Mouse (Mus musculus) 3T3-L1 (cell line): ENCODE measurements around the gene Slco4c1.

Experiments
- DNase-seq: peaks from one replicate; pipeline ENCODE4 v3.0.0-alpha.2; 2015; ENCODE audit warnings: low read depth, low spot score

Slco4c1 gene

DNA sequence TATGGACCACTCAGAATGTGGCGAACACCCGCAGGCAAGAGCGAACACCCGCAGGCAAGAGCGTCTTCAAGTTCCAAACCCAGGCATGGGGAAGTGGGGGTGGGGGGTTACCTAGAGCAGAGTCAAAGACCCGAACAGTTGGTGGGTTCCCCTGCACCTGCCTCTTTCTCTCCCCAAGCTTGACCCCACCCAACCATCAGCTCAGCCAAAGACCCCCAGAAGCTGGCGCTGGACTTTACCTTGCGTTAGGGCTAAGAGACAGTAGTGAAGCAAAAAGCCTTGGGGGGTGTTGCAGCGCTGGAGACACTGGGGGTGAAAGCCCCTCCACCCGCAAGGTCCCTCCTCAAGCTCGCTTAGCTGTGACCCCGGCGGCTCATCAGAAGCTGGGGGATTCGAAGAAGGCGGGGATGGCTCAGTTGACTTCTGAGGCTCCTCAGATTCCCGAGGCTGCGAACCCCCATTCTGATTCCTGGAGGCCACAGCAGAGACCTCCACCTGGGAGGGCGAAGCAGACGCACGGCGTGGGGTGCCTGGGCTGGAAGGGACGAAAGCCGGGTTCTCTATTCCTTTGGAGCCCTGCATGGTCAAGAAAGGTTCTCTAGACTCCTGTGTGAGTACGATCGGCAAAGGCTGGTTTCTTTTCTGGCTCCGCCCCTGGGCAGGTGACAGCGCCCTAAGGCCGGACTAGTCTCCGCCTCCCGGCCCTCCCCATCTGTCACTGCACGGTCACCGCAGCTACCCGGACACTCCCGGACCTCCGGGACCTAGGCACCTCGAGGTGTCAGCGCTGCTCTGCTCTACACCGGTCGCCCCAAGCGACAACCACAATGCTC lies at the start of gene Slco4c1:
Gene Slco4c1 (minus strand): TSS at position 644 of the 833 bp plus-strand sequence.
- no peak for DNase-seq

DNA sequence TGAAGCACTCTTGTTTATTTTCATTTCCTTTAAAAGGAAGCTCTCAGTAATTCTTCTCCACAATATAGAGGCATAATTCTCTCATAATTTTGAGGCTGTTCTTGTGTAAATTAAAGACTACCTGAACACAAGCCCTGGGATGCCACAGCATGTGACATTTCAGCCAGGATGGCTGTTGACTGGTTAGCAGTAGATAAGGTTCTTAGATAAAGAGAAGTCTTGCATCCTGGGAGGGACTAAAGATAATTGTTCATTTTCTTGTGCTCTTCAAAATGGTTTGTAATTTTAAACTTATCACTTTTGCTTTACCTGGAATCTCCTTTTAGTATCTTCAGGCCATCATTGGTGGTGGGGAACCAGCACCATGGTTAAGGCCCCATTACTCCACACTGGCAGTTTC lies 45.4 kb upstream of the Slco4c1 start:
- no peak for DNase-seq

DNA sequence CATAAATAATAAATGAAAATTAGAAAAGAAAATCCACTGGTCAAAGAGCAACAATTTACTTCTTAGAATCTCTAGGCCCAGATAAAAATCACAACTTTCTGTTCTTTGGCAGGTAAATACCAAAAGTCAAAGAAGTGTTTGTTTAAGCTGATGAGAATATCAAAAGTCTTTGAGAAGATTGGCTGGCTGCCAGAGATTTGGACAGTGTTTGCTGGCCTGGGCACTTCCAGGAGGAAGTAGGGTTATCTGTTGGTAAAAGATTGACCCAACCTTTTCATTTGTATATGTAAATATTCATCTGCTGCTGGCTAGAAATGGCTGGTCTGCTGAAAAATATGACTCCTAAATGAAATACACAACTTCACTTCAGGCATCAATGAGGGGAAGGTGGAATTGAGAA lies 11.8 kb upstream of the Slco4c1 start:
- DNase-seq: no peak

DNA sequence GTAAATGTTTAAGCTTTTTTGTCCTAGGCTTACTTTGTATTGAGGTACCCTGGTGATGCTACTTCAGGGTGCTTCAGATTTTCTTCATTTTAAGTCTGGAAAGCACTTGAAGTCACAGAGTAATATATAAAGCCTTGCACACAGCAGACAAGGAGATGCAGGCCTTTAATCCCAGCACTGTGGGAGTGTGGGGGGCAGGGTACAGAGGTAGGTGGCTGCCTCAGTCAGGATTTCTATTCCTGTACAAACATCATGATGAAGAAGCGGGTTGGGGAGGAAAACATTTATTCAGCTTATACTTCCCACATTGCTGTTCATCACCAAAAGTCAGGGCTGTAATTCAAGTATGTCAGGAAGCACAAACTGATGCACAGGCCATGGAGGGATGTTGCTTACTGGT lies 6.6 kb upstream of the Slco4c1 start:
- no peak for DNase-seq

DNA sequence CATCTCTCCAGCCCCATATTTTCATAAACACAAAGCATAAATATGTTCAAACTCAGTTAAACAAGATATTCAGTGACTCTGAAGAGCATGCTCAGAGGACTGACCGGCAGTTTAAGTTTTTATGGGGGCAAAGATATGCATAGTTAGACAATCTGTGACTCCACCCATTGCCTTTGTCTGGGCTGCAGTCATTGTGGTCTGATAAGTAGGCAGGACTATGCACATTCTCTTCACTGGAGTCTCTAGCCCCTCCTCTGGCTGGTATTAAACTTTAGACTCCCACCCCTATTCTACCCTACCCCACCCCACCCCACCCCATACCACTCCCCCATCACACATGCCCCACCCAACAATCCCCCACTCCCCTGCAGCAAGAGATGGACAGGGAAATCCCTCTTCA lies 4.1 kb upstream of the Slco4c1 start:
- no peak for DNase-seq

DNA sequence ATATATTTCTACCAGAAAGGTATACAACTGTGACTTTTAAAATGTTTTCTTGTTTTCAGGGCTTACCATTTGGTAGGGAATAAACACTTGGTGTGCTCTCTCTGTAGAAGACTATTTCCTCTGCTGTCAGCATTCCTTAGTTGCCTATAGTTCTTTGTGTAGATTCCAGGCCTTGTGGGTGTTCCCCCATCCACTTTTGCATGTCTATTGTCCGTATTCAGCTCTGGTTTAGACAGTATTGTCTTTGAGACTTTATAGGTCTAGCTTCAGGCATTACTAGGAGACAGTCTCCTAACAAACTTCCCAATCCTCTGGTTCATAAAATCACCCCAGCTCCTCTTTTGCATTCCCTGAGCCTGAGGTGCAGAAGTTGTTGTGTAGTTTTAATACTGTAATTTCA lies 2.7 kb upstream of the Slco4c1 start:
- DNase-seq: no peak

DNA sequence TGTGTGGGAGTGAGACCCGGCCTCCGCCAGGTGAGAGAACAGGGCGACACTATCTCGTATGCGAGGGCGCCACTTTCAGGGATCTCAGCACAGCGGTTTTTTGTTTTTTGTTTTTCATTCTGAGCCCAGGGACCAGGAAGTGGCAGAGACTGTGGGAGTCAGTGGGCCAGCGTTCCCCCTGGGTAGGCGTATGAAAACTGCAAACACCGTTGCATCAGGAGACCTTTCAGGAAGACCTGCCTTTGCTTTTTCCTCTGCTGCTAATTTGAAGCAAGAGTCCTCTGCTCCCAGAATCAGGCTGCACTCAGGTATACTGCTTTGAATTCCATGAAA lies 356 bp upstream of the Slco4c1 start:
- no peak for DNase-seq

DNA sequence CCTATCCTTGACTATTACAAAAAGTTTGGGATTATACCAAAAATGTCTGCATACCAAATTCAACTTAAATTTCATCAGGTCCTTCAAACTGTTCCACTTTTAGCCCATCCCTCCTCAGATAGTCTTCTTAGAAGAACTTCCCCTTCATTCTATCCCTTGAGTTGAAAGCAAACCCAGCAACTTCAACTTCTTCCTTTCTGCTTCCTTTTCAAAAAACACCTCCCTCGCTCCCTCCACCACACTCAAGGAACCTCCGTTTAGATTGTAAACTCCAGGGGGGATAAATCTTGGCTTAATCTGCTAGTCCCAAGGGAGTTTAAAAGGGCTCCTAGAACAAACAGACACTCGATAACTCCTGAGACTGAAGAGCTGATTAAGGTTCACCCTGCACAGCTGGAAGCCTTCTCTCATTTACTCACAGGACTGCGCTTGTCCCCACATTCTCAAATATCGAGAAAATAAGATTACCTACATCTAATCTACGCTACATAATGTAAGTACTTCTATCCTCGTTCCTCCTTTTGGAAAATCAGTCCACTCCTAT lies 1.1 kb downstream of the Slco4c1 start:
- DNase-seq: no peak

DNA sequence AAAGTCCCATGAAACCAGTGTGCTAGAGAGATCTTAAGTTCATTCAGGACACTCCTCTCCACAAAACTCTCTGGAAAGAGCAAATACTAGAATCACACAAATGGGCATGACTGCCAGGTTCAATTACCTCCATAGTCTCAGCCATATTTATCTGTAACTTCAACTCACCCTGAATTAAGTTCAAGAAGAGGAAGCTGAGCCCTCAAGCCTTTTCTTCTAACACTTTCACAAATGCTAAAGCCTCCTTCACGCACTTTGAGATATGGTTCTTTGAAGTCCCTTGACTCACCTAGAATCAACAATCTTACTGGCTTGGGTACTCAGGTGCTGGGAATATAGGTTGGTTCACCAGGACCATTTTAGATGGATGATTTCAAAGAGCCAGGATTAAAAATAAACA lies 3.2 kb downstream of the Slco4c1 start:
- DNase-seq: no peak

DNA sequence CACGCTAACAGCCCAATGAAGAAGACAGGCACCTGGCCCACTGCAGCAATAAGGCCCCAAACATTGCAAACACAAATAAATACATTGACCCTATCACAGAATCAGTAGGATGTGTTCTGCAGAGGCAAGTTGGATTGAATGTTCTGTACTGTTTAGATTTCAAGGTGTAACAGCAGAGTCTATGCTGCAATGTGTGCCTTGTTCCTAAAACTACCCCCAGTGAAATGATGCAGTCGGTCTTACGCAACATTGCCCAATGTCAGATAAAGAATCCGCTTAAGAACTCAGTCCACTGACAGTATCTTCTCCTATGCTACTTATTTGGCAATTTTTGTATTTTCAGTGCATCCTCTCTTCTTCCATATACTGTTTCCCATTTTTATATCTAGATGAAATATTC lies 6.0 kb downstream of the Slco4c1 start:
- no peak for DNase-seq

DNA sequence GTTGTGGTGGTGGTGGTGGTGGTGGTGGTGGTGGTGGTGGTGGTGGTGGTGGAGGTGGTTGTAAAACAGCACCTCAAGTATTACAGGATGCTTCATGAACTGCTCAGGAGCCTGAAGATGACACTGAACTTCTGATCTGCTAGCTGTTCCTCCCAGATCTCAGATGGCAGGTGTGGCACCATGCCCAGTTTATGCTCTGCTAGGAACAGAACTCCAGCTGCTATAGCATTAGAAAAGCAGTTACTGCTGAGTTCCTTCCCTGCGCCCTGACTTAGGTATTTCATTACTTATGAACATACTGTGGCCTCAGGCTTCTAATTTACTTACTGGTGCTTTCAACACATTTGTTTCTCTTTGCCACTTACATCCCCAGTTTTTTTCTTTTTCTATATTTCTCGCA lies 7.9 kb downstream of the Slco4c1 start:
- DNase-seq: no peak

DNA sequence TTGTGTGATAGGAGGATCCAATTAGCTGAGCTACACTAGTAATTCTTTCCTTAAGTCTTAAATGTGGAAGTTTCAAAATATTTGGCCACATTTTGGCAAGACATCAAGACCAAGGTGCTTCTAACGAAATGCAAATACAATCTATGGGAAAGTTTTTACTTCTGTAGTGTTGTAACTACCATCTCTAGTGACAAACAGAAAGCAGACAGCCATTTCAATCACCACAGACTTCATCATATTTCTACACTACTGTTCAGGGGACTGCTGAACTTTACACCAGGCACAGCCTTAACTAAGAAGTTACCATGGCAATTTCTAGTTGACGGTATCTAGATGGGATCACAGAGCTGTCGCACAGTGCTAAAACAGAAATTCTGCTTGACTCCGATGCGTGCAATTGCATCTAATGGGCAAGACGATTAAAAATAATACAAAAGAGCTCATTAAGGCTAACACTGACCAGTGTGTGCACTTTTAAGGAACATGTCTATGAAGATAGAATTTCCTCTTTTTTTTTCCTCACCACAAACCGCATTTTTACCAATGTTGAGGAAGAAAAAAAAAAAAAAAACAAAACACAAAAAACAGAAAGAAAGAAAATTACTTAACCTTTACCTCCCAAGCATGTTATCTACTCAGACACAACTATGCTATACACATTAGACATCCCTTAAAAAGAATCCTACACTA lies 11.8 kb downstream of the Slco4c1 start:
- DNase-seq: no peak

DNA sequence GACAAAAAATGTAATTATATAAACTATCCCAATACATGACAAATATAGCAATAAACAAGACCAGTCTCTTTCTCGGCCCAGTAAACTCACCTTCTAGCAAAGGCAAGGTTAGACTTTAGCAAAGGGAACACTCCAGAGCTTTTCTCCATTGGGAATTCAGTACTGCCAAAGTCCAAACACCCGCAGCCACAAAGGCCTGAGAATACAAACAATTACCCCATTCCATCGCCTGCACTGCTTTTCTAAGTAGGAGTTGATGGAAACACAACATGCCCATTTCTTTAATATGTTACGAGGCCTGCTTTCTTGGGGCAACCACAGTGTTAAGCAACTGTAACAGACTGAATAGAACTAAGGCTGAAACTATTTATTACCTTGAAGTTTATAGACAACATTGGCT lies 18.4 kb downstream of the Slco4c1 start:
- no peak for DNase-seq

DNA sequence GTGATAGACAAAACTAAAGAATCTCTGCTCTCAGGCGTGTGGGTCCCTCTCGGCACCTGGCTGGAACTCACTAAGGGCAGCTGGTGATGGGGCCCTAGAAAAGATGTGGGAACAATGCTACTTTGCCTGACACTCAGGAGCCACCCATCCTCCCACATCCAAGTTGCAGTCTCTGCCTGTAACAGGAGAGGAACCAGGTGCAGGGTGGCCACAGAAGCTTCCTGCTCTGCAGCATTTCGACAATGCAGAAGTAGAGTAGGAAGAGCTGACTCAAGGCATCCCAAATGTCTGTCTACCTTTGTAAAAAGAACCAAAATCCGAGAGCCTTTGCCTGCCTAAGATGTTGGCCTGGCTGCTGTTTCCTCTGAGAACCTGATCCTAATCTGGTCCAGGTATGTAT lies 22.9 kb downstream of the Slco4c1 start:
- no peak for DNase-seq

DNA sequence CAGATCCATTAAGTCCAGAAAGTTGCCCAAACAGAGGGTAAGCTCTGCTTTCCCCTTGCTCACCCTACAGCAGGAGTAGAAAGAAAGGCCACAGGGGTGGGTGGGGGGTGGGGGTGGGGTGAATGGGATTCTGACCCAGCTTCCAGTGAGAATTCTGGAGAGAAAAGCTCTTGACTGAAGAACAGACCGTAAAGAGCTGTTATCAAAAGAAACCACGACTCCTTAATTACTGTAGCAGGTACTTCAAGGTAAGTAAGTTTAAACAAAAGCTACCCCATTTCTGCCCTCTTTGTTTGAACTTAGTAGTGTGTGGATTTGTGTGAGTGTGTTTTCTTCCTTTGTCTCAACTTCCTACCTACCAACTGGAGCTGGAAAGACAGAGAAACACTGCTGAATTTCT lies 23.4 kb downstream of the Slco4c1 start:
- no peak for DNase-seq

DNA sequence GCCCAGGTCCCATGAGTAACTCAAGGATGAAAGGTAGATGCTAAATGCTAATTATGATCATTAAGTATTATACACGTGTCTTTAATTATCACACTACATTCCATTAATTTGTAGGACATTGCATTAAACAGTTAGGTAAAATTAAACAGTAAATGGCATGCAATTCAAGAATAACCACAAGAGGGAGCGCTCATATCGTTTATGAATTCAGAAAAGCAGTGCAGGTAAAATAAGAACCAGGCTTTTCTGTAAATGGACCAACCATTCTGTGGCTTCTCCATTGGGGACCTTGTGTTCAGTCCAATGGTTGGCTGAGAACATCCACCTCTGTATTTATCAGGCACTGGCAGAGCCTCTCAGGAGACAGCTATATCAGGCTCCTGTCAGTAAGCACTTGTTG lies 25.2 kb downstream of the Slco4c1 start:
- DNase-seq: peak; percentile 58

DNA sequence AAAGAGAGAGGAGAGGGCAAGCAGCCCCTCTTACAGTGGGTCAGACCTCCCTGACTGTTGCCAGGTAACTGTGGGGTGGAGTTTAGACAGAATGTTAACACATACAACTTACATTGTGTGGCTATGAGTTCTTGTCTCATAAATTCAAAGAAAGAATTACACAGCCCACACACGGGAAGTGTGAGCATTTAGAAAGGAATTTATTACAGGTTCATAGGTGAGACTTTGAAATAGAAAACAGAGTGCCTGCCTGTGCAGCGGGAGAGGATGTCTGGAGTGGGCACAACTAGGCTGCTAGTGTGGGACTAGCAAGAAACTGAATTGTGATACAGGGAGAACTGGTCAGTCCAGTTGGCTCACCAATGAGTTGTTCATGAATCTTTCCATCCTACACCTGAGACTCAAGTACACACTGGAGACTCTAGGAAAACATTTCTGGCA lies 66.7 kb downstream of the Slco4c1 start:
- no peak for DNase-seq

DNA sequence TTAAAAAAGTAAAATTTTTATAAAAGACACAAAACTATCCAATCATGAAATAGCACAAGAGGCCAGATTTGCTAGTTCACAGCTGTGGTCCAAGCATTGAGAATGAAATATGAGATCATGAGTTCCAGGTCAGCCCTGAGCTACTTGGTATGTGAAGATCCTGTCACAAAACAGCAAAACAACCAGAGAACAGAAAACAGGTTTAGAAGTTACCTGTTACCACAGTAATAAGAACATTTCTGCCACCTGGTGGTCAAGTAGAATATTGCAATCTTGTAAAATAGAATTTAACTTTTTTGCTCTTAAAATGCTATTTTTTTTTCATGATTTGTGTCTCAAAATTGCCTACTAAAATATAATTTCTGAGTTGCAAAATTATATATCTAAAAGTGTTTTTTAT lies 70.4 kb downstream of the Slco4c1 start:
- peak; percentile 66 for DNase-seq

DNA sequence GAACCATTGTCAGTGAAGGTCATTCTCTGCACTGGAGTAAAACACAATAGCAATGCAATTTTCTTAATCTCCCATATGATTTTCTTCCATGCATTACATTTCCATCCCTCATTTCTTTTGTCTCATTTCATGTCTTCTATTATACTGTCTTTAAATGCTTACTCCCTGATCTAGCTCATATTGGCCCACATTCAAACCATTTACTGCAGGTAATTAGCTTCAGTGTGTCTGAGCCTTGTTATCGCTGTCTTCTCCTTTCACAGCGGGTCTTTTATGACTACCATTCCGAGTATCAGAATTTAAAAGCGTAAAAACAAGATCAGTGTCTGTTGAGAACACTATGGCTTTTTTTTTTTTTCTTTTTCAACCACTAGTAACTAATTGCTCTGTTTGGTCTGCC lies 77.3 kb downstream of the Slco4c1 start:
- no peak for DNase-seq

DNA sequence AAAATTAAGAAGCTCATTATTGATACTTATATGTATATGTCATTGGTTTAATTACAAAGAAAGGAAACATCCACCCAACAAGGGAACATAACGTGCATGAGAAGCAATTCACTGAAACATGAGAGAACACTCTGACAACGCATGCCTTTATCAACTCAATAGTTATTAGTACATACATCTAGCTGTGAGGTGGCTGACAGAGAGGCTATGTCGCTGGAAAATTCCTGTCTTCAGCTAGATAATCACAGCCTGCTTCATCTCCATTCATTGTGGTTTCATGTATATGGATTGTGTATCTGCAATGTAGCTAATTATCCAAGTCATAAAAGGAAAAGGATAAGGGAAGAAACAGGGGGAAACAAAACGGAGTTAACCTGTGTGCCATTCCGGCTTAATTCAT lies 77.7 kb downstream of the Slco4c1 start:
- DNase-seq: no peak

DNA sequence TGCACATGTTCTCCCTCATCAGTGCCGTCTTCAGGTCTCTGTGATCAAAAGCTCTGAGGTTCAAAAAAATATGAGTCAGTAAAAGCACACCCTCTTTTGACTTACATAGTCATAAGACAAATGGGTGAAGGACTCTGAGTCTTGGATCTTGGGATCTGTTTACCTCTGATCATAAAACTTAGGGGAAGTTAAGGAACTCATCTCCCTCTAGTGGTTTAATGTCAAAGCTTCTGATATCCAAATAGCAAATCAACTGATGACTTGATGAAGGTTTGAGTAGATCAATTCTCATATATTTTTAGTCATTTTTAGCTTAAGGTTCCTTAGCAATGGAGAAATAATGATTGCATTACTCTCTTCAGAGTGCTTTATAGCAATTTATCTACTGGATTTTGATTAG lies 82.7 kb downstream of the Slco4c1 start:
- no peak for DNase-seq

DNA sequence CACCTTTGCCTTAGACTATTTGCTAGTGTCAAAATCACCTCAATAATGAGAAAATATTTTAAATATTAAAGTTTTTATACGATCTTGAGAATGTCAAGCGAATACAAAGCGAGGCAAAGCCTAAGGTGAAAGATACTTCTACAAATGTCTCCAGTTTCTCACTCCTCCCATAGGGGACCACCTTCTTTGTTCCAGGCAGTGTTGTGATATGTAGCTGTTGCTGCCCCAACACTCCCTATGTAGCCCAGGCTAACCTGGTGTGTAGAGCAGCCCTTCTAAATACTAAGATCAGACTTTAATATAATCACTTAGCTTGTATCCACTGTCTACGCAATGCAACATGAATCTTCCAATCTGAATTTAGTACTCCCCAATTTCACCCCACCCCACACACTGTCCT lies 97.8 kb downstream of the Slco4c1 start:
- no peak for DNase-seq

DNA sequence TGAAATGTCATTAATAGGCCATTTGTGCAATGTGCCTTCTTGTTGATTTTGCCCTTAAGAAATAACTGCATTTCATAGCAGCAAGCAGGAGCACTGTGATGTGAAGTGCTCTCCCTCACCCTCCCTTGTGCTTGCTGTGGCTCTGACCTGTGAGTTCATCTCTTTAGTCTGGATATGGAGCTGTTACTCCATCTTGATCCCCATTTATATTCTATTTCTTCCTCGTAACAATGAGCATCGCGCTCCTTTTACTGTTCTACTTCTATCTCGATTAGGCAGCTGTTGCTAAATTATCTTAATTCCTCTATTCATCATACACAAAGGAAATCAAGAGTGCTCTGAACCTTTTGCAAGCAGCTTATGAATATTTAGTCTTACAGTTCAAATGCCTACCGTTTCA lies 98.3 kb downstream of the Slco4c1 start:
- DNase-seq: no peak
